Mouse (Mus musculus): ENCODE data around the gene Hadha.

The Hadha gene

DNA sequence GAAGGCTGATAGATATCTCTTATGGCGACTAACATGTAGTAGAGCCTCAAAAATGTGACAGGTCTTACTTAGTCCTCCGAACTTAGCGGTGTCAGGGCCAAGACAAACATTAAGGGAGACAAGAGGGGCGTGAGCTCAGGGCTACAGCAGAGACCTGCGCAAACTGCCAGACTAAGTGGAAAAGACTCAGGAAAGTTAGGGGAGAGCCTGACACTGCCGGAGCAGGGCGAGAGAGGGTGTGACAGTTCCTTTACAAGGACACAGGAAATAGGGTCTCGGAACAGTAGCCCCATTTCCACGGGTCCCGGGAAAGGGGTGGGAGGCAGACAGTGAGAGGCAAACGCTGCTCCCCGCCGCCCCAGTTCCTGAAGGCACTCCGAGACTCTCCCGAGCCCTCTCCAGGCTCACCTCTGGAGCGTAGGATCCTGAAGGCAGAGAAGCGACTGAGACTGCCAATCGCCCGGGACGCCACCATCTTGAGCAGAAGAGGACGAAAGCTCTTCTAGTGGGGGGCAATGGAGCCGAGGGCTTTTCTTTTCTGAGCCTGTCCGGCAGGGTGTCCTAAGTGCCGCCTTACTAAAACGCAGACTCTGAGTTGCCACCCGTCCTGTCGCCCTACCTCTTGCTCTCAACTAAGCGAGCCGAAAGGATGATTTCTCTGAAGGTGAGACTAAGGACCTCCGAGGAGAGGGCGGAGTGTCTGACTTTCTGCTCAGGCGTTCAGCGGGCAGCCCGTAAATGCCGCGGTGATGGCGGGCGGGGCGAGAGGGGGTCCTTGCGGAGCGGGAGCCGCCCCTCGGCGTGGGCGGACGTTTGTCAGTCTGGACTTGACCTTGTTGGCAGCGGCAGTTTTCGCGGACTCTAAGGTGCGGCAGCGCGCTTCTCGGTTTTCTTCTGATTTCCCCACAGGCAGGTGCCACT lies at the start of gene Hadha, which contains the start of gene Hadhb:
Gene Hadha (minus strand): TSS at position 689 of the 921 bp plus-strand sequence.
Gene Hadhb (plus strand): TSS at position 775 of the 921 bp plus-strand sequence.
- DNase-seq = peak; percentile 93

- DNase-seq = no peak
Observed at GRCm38 (mm10) chr5:30204441-30204840, 49.5 kb upstream of the Hadha start.

DNA sequence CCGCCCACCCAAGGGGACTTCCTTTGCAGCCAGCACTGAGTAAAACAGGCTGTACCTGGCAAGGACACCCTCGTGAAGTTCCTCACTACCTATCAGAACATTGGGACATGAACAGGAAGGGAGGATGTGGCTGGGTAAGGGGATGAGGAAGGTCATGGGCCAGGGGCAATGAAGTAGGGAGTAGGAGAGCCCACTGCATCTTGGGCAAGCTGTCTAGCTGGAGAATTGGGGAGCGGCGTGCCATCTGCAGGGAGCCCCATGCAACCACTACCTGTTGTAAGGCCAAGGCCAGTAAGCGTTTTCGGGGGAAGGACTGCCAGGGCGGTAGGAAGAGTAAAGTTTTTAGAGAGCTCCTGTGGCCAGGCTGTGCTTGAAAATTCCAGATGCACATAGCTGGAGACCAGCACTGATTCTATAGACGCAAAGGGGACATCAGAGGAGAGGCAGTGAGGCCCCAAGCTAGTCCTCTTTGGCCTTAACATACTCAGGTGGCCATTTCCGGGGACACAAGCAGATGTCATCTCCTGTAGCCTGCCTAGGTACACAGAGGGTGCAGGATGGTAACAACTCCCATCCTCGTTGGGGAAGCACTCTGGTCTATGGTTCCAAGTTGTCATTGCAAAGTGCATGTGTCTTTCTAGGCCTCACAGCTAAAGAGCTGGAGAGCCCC lies 48.4 kb upstream of the Hadha start:
- no peak for DNase-seq

DNA sequence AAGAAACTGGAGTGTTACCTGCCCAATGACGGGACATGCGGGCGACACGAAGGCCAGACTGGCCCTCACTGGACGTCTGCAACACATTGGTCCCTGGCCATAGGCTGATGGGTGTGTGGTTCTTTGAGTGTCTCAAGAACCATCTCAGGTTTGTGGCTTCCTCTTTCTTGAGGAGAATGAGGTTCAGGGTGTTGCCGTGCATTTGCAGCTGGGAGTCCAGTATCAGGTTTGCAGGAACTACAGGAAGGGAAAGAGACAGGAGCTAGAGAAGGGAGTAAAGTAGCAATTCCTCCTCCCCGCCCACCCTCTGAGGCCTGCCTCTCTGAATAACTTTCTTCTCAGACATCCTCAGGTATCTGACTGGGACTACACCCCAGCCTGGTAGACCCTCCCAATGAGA lies 47.3 kb upstream of the Hadha start:
- DNase-seq = no peak

- DNase-seq = no peak
Observed at GRCm38 (mm10) chr5:30201521-30201920, 46.6 kb upstream of the Hadha start.

GRCm38 (mm10) chr5:30198257-30198656 lies 43.3 kb upstream of the Hadha start:
- DNase-seq = no peak

DNA sequence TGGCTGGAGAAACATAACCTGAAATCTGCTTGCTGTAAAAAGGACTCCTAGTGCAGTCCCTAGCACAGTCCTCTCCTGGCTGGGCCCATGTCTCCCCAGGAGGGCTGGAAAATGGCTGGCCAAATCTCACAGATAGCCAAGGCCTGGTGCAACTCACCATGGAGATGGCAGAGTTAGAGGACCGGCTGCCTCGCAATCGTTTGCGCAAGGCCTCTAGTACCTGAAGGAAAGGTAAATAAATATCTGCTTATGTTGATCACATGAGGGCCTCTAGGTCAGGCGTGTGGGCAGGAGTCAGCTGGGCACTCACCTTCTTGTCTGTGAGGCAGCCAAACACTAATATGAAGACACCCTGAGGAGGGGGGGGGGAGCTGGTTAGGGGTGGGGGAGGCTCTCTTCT lies 40.4 kb upstream of the Hadha start:
- DNase-seq = no peak

DNA sequence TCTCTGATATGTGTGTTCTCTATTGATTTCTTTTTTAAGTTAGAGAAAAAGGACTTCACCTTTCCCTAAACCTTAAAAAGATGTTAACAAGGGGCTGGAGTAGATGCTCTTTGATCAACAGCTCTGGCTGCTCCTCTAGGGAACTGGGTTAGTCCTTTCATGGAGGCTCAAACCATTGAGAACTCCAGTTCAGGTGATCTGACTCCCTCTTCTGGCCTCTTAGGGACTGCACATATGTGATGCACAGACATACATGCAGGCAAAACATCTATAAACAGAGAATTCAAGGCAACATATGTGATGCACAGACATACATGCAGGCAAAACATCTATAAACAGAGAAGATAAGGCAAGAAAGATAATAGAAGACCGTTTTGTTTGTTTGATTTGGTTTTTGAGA lies 37.5 kb upstream of the Hadha start:
- no peak for DNase-seq

DNA sequence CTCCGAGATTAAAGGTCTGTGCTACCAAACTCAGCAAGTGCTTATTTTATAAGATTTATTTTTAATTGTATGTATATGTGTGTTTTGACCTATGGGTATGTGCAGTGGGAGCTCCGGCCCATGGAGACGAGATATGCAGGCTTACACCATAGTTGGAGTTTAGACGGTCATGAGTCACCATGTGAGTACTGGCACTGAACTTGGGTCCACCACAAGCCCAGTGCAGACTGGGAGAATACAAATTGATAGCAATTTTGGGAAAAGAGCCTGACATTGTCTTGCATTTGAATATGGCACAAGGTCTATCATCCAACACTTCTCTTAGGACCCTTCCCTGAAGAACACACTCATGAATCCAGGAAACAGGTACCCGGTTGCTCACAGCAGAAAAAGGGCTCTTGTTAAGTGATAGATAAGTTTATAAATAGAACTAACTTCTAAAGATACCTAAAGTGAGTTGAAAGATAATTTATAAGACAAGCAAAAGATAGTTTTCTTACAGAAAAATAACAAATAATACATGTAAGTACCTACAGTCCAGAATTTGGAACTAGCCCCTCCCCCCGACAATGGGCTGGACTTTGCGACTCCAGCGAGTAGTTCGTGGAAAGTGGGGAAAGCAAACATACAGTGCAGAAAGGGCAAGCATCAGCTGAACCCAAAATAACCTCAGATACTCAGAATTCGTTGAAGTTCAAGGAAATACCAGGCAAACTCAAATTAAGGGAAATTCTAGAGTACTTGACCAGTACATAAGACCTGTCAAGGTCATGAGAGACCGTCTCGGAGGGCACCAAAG lies 32.9 kb upstream of the Hadha start:
- DNase-seq = no peak

DNA sequence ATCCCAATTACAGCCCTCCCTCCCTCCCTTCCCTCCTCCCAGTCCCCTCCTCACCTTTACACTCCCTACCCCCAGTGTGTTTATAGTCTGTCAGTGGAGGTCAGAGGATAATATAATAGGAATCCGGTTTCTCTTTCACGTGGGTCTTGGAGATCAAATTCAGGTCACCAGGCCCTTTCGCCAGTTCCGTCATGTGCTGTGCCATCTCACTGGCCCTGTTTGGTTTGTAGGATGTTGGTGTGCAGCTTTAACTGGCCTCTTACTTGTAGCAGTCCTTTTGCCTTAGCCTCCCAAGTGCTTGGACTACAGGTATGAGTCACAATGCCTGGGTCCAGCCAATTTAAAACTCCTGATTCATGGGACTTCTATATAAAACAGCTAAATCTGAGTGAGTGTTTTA lies 20.8 kb upstream of the Hadha start:
- no peak for DNase-seq

GRCm38 (mm10) chr5:30172931-30173692 lies 18.1 kb upstream of the Hadha start:
- DNase-seq = no peak

DNA sequence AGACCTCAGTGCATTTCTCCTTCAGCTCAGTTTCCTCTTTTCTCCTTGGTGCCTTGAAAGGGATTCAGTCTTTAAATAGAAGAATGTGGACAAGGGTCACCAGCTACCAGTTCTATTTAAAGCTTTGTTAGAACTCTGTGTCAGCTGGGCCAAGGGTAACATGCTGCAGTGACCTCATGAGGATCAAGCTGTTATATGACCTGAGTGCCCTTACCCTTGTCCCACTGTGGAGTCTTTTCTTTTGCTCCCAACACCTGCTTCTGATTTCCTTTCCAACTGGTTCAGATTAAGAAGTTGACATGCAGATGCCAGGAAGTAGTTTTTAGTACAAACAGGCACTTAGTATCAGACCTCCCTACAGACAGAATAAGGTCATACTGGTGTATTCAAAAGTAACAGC lies 17.2 kb upstream of the Hadha start:
- no peak for DNase-seq

- DNase-seq = no peak
Observed at GRCm38 (mm10) chr5:30170303-30170940, 15.5 kb upstream of the Hadha start.

GRCm38 (mm10) chr5:30165234-30165946 lies 10.4 kb upstream of the Hadha start:
- no peak for DNase-seq

DNA sequence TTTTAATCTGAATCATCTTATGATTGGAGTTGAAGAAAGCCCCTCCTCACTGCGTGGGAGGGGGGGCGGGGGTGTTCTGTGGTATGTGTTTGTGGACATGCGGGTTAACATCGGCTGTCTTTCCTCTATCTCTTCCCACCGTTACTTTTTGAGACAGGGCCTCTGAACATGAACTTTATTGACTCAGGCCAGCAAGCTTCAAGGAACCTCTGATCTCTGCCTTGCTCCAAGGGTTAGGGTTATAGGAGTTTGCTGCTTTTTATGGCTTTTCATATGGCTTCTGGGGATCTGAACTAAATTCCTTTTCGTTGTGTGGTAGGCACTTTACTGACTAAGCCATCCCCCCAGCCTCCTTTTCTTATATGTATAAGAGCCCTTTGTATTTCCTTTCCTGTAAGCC lies 7.4 kb upstream of the Hadha start:
- DNase-seq = no peak

GRCm38 (mm10) chr5:30161836-30162235 lies 6.9 kb upstream of the Hadha start:
- DNase-seq = no peak

GRCm38 (mm10) chr5:30159601-30160000 lies 4.6 kb upstream of the Hadha start:
- DNase-seq = no peak

DNA sequence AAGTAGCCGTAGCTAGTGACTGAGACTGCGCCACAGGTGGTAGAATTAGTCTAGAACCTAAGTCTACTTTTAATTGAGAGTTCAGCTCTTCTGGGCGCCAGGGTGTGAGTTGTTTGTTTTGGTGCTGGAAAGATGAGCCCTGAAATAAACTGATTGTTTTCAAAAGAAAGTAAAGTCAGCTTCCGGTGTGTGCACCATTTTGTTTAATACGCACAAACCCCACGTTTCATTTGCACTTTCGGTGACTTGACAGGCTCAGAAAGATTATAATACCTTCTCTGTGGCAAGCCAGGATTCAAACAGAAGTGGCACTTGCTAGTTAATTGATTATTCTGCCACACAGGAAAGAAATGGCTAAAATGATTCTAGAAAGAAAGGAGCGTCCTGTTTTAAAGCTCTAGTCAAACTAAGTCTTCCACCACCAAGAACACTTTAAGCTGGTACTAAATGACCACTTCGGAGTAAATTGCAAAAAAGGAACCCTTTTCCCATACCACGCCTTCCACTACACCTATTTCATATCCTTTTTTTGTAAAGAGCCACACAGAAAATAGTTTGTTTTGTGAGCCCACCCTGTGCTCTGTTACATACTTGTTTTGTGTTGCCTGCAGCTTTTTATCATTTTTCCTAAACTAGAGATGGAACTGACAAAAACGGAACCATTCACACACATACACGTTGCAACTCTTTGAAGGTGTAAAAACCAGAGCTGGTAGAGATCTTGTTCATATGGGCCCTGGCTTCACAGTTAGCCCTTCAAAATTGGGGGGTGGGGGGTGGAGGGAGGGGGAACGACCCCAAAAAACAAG lies 1.1 kb upstream of the Hadha start:
- DNase-seq = no peak

- no peak for DNase-seq
Observed at GRCm38 (mm10) chr5:30155395-30155792, 432 bp upstream of the Hadha start.

DNA sequence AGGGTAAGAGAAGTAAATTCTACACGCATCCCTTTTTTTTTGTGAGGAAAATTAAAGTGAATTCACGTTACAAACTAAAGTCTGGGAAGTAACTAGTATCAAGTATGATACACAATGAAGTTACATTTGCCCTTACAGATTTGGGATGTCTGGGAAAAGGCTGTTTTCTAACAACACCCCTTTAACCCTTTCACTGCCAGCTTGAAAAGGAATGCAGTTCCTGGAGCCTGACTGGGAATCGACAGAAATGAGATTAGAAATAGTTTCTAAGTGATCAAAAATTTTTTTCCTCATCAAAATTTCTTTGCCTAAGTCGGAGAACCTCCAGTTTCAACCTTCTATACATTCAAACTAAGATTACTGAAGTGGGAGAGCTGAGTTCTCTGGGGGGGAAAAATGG lies 949 bp downstream of the Hadha start:
- DNase-seq = no peak

Data from kidney, adult 11 months (tissue).